Mouse (Mus musculus) liver, postnatal 0 days (tissue): Measurements from ENCODE around the gene Cdc14a. TPM values are rescaled to one million over a fixed set of nuclear protein-coding genes. Genes with fewer than 3 reads are reported as not detected.

ENCODE experiments used
- ATAC-seq: fragments of 200-750 bp; cut with Nextera tagmentation; 2 replicates; pipeline ENCODE4 v1.8.0; 2017; ENCODE audit warnings: mild to moderate bottlenecking, moderate library complexity
- DNase-seq: peaks from one replicate; pipeline ENCODE4 v3.0.0-alpha.2; 2016
- H3K27ac ChIP-seq: fragments of 300-500 bp; sonication (generic); 2 replicates; pipeline ENCODE4 v1.5.1; 2014; ENCODE audit warnings: antibody characterized with exemption, moderate library complexity, mild to moderate bottlenecking, low read depth
- H3K27me3 ChIP-seq: fragments of 300-500 bp; sonication (generic); 2 replicates; pipeline ENCODE4 v1.6.1; 2014; ENCODE audit warnings: low read length, control low read depth, mixed read lengths; ENCODE audit not compliant: insufficient read depth
- H3K36me3 ChIP-seq: fragments of 300-500 bp; sonication (generic); replicated peaks from 2 replicates; pipeline ENCODE4 v1.6.1; 2014; ENCODE audit warnings: mild to moderate bottlenecking, control low read depth, low read length, moderate library complexity, mixed read lengths; ENCODE audit not compliant: insufficient read depth
- H3K4me1 ChIP-seq: fragments of 300-500 bp; sonication (generic); 2 replicates; pipeline ENCODE4 v1.6.1; 2014; ENCODE audit warnings: antibody characterized with exemption, mild to moderate bottlenecking, control low read depth; ENCODE audit not compliant: insufficient read depth
- H3K4me2 ChIP-seq: fragments of 300-500 bp; sonication (generic); 2 replicates; pipeline ENCODE4 v1.6.1; 2014; ENCODE audit warnings: low read depth, mild to moderate bottlenecking, low read length, moderate library complexity, mixed read lengths
- H3K4me3 ChIP-seq: fragments of 300-500 bp; sonication (generic); 2 replicates; pipeline ENCODE4 v1.5.1; 2014; ENCODE audit warnings: low read depth, low read length
- H3K9ac ChIP-seq: fragments of 300-500 bp; sonication (generic); replicated peaks from 2 replicates; pipeline ENCODE4 v1.6.1; 2014; ENCODE audit warnings: mild to moderate bottlenecking, moderate library complexity
- H3K9me3 ChIP-seq: fragments of 300-500 bp; sonication (generic); 2 replicates; pipeline ENCODE4 v1.6.1; 2016; ENCODE audit warnings: mild to moderate bottlenecking, control low read depth, low read length, mixed read lengths
- CTCF ChIP-seq: sonication (generic); IDR thresholded peaks from 2 replicates; pipeline ENCODE4 v1.5.1; 2016; ENCODE audit warnings: antibody characterized with exemption, low read depth
- EP300 ChIP-seq: IDR thresholded peaks from 2 replicates; pipeline ENCODE4 v1.6.1; 2016; ENCODE audit warnings: antibody characterized with exemption, low read depth, mild to moderate bottlenecking
- WGBS: fragments of 180-500 bp; shearing (Covaris S2); extraction: QIAGEN DNeasy Blood & Tissue Kit; methylation state at CpG from one replicate; pipeline ENCODE4 v1.1.7; 2014; ENCODE audit not compliant: insufficient replicate concordance; 5-methylcytosine and 5-hydroxymethylcytosine counted together
- polyA plus RNA-seq: library from polyadenylated mRNA; unstranded; fragments of >200 nt; fragmentation: Nextera tagmentation; extraction: Ambion mirVana; gene quantifications from 2 replicates; pipeline ENCODE4 v1.2.1, GENCODE M21; 2015

The Cdc14a gene
- polyA plus RNA-seq, 1 experiment from 2014 or later: 1.5 TPM

- Histone ChIP-seq H3K4me3 (no peak overlapping the region), H3K9me3 (no peaks in the 10 kb centered on the region), H3K27me3 (no peaks in the 10 kb centered on the region), H3K9ac (no peak overlapping the region), H3K4me1 (peaks cover 36% of the 10 kb centered on the region), H3K36me3 (0 out of 2 replicates have a peak, but pooled peaks cover 2% of the 10 kb centered on the region), H3K27ac (no peak overlapping the region), H3K4me2 (no peak overlapping the region)
- DNase-seq (no peak), ATAC-seq (no peak)
- no peak for TF ChIP-seq EP300
- TF ChIP-seq CTCF: no peak
Measured at GRCm38 (mm10) chr3:116386886-116387285, 36.9 kb downstream of the Cdc14a start.

DNA sequence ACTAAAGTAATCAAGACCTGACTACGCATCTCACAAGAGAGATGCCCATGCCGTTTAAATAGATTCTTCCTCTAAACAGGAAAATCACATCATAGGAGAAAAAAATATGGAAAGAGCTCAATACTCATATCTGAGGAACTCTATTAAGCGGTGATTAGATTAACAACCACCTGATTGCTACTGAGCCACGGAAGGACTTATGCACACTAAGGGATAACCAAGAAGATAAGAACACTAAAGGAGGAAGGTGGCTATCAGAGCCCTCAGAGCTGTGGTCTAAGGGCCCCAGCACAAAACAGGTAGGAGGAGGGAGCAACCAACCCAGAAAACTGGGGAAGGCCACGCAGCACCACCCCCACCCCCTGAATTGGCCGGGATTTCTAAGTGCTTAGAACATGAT, 37.5 kb downstream of the Cdc14a start:
- WGBS: 64% methylated on average over 6 of the region's 6 CpGs
- H3K4me1 ChIP-seq: peaks cover 36% of the 10 kb centered on the region
- no peak overlapping the region for H3K9ac ChIP-seq
- ATAC-seq: no peak
- H3K27ac ChIP-seq: no peak overlapping the region
- no peak overlapping the region; the same call in 1 of the 2 replicates for H3K4me2 ChIP-seq
- H3K27me3 ChIP-seq: no peaks in the 10 kb centered on the region
- no peaks in the 10 kb centered on the region for H3K9me3 ChIP-seq
- no peak for DNase-seq
- TF ChIP-seq CTCF (no peak), EP300 (no peak)
- no peak overlapping the region for H3K4me3 ChIP-seq
- H3K36me3 ChIP-seq: 0 out of 2 replicates have a peak, but pooled peaks cover 2% of the 10 kb centered on the region

GRCm38 (mm10) chr3:116384319-116384718, 39.5 kb downstream of the Cdc14a start:
- Histone ChIP-seq H3K9ac (no peak overlapping the region), H3K9me3 (no peaks in the 10 kb centered on the region), H3K27ac (0 out of 2 replicates have a peak overlapping the region, but pooled peaks have one; percentile 29), H3K27me3 (no peaks in the 10 kb centered on the region), H3K4me2 (no peak overlapping the region), H3K36me3 (0 out of 2 replicates have a peak, but pooled peaks cover 2% of the 10 kb centered on the region), H3K4me1 (peaks cover 29% of the 10 kb centered on the region), H3K4me3 (no peak overlapping the region)
- DNase-seq (peak; percentile 42), ATAC-seq (no peak)
- 50% methylated on average over 7 of the region's 7 CpGs for WGBS
- TF ChIP-seq CTCF (no peak), EP300 (no peak)

DNA sequence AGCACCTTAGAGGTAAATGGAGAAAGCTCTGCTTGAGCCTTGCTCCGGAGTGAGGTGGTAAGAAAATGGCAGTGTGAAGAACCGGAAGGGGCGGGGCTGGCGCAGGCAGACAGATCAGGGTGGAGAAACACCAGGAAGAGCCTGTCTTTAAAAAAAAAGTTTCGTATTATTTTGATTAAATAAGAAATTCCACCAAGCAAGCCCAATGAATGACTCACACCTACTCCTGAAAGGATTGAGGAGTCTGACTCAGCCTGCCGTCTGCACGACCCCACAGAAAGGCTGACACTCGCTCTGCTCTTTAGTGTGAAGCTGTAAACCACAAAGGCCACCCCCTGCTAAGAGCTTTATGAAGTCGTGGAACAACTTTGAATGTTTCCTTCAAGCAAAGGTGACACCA, 43.5 kb downstream of the Cdc14a start:
- Histone ChIP-seq H3K9ac (no peak overlapping the region), H3K27ac (no peak overlapping the region), H3K36me3 (no peaks in the 10 kb centered on the region), H3K4me2 (no peak overlapping the region), H3K4me3 (no peak overlapping the region), H3K27me3 (no peaks in the 10 kb centered on the region), H3K4me1 (peaks cover 13% of the 10 kb centered on the region; the same call in 1 of the 2 replicates), H3K9me3 (no peaks in the 10 kb centered on the region)
- ATAC-seq (no peak), DNase-seq (no peak)
- no peak for TF ChIP-seq EP300
- TF ChIP-seq CTCF: no peak
- WGBS: 70% methylated on average over 9 of the region's 9 CpGs

- Histone ChIP-seq H3K27me3 (no peaks in the 10 kb centered on the region), H3K4me1 (peaks cover 11% of the 10 kb centered on the region), H3K9ac (no peak overlapping the region), H3K4me3 (no peak overlapping the region), H3K9me3 (no peaks in the 10 kb centered on the region), H3K4me2 (no peak overlapping the region), H3K27ac (no peak overlapping the region), H3K36me3 (no peaks in the 10 kb centered on the region)
- no peak for TF ChIP-seq CTCF
- peak; percentile 50; the same call in 1 of the 2 replicates for TF ChIP-seq EP300
- WGBS: 79% methylated on average over 2 of the region's 2 CpGs
- no peak for DNase-seq
- ATAC-seq: peak; percentile 36; the same call in 1 of the 2 replicates
Measured at GRCm38 (mm10) chr3:116375442-116375841, 48.4 kb downstream of the Cdc14a start.

- WGBS: 72% methylated on average over 5 of the region's 5 CpGs
Measured at GRCm38 (mm10) chr3:116374486-116374885, 49.3 kb downstream of the Cdc14a start.

GRCm38 (mm10) chr3:116373196-116373595, 50.6 kb downstream of the Cdc14a start:
- WGBS: 65% methylated on average over 6 of the region's 6 CpGs

More at GRCm38 (mm10) chr3:116374486-116374885, 49.3 kb downstream of the Cdc14a start:
- no peak overlapping the region for H3K4me2 ChIP-seq
- TF ChIP-seq CTCF: no peak
- TF ChIP-seq EP300: no peak
- DNase-seq: no peak
- peaks cover 11% of the 10 kb centered on the region for H3K4me1 ChIP-seq
- no peak overlapping the region for H3K27ac ChIP-seq
- H3K4me3 ChIP-seq: no peak overlapping the region
- ATAC-seq: no peak
- H3K9ac ChIP-seq: no peak overlapping the region
- no peaks in the 10 kb centered on the region for H3K9me3 ChIP-seq
- H3K36me3 ChIP-seq: no peaks in the 10 kb centered on the region
- H3K27me3 ChIP-seq: no peaks in the 10 kb centered on the region

More at GRCm38 (mm10) chr3:116373196-116373595, 50.6 kb downstream of the Cdc14a start:
- Histone ChIP-seq H3K27me3 (no peaks in the 10 kb centered on the region), H3K4me2 (no peak overlapping the region), H3K4me3 (no peak overlapping the region), H3K36me3 (no peaks in the 10 kb centered on the region), H3K4me1 (peaks cover 11% of the 10 kb centered on the region), H3K9ac (no peak overlapping the region), H3K27ac (no peak overlapping the region), H3K9me3 (no peaks in the 10 kb centered on the region)
- TF ChIP-seq EP300: no peak
- no peak for TF ChIP-seq CTCF
- ATAC-seq (no peak), DNase-seq (no peak)
